Mouse (Mus musculus) right cerebral cortex, postnatal 14 days (tissue): Measurements from ENCODE around the gene Msl1.

ENCODE experiments used
- DNase-seq: peaks from one replicate; pipeline ENCODE4 v3.0.0; 2022

Msl1 gene

DNA sequence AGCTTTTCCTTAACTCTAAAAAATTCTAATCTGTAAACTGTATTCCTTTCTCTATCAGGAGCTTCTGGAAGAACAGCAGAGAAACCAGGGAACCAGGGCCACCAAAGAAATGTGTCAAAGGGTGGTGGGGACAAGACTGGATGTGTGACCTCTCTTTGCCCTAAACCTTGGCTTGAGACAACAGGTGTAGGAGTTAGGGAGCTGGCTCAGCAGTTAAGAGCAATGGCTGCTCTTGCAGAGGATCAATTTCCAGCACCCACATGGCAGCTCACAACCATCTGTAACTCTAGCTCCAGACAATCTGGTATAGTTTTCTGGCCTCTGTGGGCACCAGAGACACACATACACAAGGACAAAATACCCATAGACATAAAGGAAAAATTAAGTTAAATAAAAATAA lies 17.4 kb upstream of the Msl1 start:
- DNase-seq: no peak

DNA sequence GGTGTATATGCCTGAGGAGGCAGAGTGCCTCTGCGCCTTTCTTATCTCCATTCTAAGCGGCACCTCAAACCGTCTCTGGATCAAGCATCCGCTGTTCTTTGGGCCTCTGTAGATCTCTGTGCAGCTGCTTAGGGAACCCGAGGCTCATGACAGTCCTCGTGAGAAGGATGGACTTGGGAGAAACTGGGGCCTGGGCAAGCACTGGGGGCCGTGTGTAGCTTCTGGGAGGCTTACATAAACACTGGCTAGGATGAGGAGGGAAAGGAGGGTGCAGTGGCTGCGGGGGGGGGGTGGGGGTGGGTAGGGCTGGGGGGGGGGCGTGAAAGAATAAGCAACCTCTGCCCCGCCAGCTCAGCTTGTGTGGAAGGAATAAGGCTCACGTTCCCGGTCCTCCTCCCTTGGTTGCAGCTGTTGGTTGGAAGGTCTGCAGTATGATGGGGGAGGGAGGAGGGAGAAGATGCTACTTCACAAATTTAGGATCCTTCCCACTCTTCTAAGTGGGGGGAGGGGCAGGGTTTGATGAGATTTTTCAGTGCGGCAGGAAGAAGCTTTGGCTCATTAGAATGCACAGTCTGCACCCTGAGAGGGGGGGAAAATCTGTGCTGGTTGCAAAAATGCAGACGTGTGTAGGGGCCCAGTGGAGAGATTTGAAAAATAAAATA lies 13.3 kb upstream of the Msl1 start:
- peak; percentile 75 for DNase-seq

DNA sequence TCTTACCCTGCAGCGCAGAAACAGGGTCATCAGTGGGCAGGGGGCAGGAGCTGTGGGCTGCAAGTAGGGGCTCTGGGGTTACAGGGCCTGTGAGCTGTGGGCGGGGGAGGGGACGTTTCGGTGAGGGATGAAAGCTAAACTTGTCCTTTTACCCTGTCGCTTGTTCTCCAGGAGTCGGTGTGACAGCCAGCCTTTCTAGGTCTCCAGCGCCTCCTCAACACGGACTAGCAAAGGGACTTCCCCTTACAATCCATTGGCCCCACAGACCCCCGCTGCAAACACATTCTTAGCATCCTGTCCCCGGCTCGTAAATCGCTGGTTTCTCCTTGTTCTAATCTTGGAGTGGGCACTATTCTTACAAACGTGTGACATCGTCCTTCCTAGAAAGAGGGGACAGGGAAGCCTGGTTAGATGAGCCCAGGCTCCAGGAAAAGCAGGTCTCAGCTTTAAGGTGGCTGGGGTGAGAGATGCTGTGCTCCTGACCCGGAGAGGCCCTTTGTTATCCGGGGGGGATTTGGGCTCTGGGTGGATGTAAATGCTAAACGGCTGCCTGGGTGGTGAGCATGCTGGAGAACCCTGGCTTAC lies 12.6 kb upstream of the Msl1 start:
- peak; percentile 42 for DNase-seq

DNA sequence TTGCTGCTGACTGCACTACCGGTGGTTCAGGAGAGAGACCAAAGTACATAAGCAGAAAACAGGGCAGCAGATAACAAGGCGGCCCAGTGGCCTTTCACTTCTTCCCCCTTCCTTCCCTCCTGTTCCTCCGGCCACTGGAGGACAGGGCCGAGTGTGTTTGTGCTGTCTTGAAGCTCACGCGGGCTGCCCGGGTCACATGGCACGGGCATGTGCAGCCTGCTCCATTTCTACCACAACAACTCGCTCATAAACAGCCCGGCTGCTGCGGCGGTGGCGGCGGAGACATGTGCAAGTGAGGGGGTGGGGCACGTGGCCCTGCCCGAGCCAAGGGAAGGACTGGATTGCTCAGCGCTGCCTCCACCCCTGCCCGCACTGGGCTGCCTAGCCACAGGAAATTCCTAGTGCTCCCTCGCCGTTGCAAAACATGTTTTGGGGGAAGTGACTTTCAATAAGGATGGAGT lies 12.1 kb upstream of the Msl1 start:
- DNase-seq: peak; percentile 96

DNA sequence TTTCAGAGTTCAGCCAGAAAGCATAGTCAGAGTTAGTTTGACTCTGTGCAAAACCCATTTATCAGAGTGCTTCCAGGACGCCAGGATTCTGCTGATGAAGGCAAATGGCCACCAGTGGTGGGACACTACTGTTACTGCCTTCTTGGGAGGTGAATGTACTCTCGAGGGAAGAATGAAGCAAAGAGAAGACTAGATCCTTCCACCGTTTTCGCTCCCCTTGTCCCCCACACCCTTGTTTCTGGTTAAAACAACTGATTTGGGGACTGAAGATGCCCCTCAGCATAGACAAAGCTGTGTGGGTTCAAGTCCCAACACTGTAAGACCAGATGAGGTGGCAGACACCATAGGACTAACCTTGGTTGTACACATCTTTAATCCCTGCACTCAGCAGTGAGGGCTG lies 11.2 kb upstream of the Msl1 start:
- DNase-seq: no peak

DNA sequence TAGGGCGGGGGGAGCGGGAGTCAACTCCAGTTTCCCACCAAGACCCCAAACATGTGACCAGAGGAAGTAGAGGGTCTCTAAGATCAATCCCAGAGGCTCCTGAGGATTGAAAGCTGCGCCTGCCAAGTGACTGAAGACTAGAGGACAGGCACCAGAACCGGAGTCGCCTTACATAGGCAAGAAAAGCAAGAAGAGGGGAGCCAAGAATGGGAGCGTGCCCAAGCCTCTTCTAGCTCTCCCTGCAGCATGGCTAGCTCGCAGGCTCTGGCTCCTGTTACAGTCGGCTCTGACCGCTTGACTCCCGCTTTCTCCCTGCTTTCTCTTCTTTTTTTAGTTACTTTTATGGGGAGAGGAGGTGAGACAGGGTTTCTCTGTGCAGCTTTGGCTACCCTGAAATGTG lies 10.1 kb upstream of the Msl1 start:
- DNase-seq: no peak

DNA sequence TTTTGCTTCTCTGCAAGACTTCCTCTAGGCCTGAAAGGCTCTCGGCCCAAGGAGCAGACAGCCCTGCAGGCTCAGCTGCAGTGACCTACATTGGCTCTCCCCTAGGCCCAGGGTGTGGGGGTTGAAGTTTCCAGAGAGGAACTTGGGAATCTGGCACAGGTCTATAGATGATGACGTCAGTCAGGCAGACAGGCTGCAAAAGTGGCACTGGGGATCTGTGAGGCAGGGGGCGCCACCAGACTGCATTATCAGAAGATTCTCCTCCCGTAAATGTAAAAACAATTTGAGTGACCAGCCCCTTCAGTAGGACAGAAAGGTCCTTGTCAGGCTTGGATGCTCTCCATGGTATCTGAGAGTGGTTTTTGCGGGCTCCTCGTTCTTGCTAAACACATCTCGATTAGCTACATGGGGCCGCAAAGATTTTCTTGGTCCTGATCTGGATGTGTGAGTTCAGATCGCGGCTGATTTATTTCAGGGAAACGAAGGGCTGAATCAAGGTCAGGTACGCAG lies 9.5 kb upstream of the Msl1 start:
- peak; percentile 83 for DNase-seq

DNA sequence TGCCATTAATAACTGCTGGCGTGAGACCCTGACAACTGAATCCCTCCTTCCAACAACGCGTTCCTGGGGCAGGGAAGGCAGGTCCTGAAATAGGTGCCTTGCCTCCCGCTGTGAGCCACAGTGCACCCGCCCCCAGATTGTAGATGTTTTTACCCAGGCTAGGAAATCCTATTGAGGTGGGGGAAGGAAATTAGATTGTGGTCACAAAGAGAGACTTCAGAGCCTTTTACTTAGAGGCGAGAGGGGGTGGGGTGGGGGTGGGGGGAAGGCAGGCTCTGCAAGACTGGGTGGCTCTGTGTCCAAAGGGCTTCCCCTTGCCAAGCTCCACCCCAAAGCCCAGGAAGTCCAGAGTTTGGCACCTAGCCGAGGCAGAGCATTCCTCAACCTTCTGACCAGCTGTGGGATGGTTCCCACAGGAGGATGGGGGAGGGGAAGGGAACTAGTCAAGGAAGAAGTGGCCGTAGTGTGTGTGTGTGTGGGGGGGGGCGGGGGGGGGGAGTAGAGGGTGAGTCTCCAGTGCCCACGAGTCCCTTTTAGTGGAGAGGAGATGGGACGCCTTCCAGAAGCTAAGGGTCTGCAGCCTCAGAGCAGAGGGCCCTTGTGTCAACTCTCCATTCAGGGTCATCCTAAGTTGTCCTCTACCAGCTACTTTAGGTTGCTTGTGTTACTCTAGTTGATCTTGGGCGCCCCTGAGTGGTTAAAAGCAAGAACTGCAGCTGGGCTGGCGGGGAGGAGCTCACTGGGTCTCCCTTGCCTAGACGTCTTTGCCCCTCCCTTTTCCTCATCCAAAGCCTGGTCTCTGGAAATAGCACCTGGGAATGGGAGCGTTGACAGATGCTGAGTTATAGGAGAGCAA lies 8.7 kb upstream of the Msl1 start:
- peak; percentile 90 for DNase-seq

DNA sequence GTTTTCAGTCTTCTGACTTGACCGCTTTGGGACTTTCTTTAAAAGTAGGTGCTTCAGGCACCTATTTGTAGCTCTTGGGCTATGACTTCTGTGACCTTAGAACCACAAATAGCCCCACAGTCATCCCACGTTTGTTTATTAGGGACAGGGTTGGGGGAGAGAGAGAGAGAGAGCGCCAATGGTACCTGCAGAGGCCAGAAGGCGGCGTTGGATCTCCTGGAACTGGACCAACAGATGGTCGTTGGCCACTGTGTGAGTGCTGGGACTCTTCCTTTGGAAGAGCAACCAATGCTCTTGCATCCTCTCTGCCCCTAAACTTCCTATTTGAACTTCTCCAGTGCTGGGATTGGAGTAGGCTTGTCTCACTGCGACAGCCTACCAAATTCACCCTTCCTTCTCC lies 8.1 kb upstream of the Msl1 start:
- DNase-seq: no peak

DNA sequence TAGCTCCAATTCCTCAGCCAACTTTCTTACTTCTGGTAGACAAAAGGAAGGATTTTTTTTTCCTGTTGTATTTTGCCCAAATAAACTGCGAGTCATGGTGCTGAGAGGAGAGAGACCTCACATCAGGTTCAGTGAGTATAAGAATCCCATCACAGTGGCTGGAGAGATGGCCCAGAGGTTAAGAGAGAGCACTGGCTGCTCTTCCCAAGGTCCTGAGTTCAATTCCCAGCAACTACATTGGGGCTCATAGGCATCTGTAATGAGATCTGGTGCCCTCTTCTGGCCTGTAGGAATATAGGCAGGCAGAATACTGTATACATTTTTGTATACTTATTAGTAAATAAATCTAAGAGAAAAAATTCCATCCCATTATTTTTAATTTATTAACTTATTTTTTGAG lies 7.6 kb upstream of the Msl1 start:
- DNase-seq: no peak

DNA sequence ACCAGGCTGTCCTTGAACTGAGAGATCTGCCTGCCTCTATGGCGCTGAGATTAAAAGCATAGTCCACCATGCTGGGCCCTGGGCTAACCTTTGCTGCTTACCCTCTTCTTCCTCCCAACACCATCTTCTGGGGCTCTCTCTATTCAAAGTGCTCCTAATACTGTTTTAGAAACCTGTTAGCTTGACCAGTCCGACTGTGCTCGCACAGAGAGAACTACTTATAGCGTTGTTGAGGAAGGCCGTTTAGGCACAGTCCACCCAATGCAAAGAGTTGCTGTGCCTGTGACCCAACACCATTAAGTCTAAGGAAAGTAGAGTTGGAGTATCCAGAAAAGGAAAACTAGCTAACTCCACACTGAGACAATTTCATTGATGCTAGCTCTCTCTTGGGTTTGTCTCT lies 7.2 kb upstream of the Msl1 start:
- DNase-seq: no peak

DNA sequence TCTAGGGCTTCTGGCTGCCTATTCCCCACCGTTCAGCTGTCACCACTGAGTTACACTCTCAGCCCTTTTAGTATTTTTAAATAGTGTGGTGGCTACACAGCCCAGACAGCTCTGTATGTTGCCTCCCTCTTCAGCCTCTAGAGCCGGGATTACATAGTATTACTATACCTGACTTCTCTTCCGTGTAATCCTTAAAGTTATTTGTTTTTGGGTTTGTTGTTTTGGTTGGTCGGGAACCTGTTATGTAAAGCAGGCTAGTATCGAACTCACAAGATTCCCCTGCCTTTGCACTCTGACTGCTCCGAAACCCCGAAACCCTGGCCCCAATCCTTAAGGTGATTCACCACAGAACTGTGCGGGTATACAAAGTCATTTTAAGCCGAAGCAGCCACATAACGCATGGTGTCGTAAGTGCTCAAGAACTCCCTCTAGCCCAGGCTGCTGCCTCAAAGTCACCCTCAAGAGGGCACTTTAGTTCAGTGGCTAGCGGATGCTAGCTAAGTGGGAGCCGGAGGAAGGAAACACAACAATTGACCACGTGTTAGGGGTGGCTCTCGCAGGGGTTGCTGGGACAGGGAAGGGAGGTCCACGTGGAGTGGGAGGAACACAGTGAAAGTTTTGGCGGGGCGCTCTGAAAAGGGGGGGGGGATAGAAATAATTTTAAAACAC lies 6.6 kb upstream of the Msl1 start:
- peak; percentile 73 for DNase-seq

DNA sequence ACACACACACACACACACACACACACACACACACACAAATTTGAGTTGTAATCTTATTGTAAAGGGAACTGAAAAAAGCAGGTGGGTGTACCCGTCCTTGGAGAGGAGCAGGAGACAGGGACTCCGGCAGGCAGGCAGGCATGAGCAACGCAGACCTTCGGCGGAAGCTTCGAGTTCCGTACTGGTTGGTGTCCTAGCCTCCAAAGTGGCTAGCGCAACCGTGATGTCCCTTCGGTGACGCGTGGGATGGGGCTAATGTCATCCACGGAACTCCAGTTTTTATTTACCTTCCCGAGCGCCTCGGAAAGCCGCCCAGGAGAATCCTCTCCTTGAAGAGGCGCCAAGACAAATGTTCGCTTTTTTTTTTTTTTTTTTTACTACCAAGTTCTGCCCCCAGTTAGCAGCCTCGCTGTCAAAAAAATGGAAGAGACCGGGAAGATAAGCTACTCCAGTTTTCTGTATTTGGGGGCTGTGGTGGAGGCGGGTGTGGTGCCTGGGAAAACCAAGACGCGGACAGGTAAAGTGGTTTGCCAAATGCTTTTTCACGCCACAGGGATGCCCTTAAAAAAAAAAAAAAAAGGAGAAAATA lies 6.0 kb upstream of the Msl1 start:
- DNase-seq: no peak

DNA sequence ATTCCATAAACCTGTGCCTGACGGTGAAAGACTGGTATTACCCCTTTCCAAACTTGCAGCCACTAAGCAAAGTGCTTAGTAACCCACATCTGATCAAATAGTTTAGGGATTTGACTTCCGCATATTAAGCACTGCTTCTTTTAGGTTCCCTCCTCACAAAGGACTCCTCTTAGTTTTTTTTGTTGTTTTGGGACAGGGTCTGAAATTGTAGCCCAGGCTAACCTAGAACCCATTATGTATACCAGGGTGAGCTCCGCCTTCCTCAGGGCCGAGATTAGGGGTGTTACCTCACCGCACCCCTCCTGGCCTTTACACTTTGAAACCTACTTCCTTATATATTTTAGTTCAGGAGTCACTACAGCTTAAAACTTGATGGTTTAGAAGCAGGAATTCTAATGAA lies 5.5 kb upstream of the Msl1 start:
- DNase-seq: no peak

DNA sequence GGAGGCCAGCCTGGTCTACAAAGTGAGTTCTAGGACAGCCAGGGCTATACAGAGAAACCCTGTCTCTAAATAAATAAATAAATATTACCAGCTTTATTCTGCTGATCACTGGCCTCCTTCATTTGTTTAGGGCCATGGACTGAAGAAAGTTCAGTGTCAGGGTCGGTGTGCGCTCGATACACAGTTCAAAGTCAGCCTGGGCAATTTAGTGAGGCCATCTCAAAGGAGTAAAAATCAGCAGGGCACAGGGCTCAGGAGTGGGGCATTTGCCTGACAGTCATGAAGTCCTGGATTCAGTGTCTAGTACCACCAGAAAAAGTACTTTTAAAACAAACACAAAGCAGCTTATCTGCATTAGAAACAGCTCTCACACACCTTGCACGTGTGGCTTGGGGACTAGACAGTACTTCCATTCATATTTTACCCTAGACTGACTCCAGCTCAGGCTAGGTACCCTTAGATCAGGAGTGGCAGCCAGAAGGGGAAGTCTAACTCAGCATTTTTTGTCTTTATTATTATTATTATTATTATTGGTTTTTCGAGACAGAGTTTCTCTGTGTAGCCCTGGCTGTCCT lies 4.6 kb upstream of the Msl1 start:
- no peak for DNase-seq

DNA sequence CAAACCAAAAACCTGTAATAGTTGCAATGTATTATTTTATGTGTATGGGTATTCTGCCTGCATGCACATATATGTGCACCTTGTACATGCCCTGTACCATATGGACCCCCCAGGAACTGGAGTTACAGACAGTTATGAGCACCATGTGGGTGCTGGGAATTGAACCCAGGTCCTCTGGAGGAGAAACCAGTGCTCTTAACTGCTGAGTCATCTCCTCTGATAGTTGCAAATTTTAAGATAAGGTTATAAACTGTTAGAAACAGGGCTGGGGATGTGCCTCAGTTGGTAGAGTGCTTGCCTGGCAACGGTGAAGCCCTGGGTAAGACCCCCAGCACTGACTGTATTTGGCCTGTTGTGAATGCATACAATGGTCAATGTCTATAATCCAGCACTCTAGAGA lies 3.9 kb upstream of the Msl1 start:
- DNase-seq: no peak

DNA sequence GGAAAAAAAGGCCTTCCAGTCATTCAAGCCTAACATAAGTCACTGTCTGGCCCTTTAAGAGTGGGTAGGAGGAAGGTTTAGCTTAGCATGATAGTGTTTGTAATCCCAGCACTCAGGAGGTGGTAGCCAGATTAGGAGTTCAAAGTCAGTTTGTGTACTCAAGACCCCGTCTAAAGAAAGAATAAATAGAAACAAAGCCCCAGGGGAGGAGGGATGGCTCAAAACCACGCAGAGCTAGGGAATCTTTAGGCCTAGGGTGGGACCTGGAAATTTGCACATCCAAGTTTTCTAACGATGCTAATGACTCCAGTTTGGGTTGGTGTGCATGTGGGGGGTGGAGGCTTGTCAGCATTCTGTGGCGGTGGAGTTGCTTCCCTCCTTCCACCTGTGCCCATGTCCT lies 3.2 kb upstream of the Msl1 start:
- no peak for DNase-seq

DNA sequence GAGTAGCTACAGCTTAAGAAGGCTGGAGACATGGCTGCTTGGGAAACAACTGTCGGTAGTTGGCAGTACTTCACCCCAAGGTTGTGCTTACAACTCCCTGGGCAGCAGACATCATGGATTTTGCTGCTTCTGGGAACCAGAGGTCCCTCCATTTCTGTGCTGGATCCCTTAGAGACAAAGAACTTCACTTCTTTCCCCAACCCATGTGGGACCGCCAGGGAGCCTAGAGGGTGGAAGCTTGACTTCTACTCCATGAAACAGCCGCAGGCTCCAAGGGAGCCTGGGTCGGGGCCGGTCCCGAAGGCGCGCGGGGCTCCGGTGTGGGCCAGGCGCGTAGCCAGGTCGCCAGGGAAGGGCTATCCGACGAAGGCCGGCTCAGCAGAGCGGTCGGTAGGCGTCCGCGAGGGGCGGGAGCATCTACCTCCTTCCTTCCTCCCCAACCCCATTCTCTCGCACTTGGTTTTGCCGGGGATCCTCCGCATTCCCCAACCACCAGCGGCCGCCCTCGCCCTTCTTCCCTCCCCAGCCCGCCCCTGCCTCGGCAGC lies 774 bp upstream of the Msl1 start:
- peak; percentile 73 for DNase-seq

DNA sequence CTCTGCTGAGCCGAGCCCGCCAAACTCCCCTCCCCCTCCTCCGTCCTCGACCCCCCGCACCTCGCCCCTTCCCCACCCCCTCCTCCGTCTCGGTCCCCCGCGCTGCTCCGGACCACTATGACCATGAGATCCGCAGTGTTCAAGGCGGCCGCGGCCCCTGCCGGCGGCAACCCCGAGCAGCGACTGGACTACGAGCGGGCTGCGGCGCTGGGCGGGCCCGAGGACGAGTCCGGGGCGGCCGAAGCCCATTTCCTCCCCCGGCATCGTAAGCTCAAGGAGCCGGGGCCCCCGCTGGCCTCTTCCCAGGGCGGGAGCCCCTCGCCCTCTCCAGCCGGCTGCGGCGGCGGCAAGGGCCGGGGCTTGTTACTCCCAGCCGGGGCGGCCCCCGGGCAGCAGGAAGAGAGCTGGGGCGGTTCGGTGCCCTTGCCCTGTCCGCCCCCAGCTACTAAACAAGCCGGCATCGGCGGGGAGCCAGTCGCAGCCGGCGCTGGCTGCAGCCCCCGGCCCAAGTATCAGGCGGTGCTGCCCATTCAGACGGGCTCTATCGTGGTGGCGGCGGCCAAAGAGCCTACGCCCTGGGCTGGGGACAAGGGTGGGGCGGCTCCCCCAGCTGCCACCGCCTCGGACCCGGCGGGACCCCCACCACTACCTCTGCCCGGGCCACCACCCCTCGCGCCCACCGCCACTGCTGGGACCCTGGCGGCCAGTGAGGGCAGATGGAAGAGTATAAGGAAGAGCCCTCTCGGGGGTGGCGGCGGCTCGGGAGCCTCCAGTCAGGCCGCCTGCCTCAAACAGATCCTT lies 598 bp downstream of the Msl1 start:
- DNase-seq: peak; percentile 62

DNA sequence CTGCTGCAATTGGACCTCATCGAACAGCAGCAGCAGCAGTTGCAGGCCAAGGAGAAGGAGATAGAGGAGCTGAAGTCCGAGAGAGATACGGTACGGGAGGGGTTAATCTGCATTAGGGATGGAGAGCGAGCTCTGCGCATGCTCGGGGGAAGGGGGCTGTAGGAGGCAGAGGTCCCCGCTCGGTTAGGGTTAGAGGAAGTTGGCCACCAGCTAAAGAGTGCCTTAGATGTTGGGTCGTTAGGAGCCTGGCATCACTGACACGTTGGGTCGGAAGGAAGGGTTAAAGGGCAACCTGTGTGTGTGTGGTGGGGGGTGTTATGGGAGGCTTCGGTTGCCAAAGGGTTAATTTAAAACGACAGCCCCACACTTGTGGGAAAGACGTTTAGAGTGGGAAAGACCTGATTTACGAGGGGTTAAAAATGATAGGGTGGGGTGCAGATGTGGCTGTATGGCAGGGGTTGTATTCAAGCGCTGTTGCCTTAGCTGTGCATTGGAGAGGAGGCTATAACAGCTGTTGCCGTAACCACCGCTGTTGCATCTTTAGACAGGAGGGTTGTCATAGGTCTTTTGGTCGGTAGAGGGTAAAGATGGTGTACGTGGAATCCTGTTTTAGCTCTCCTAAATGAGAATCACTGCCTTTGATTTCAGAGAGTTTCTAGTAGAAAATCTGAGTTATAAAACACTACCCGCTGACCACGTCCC lies 1.4 kb downstream of the Msl1 start:
- DNase-seq: peak; percentile 76

DNA sequence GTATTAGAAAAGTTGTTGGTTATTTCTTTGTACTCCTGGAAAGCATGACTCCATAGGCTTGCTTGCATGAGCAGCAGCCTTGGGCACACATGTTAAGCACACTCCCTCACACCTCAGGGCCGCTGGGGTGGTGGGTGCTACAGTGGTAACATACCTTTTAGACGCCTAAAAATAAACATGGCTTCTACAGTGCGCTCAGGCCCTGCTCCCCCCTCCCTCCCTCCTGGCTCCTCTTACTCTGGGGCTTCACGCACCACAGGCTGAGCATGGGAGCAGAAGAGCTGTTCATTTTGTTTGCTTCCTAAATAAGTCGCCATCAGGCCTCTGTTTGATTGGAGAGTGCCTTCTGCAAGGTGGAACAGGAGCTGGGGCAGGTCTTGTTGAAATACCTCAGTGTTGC lies 2.0 kb downstream of the Msl1 start:
- DNase-seq: no peak
